Mouse (Mus musculus) CH12.LX (cell line): ENCODE measurements at regions not wholly inside any gene's neighbourhood (a gene's known extent, or its start where the extent isn't known, plus 50 kb on each side); places are given as distances from the start of the nearest gene placed in this dataset.

ENCODE experiments used
- DNase-seq: peaks from one replicate; pipeline ENCODE4 v3.0.0-alpha.2; 2013; ENCODE audit errors: extremely low read depth
- H3K27ac ChIP-seq: 2 replicates; pipeline ENCODE4 v1.5.1; 2012; ENCODE audit warnings: low read depth, mild to moderate bottlenecking, control low read depth, moderate library complexity; ENCODE audit not compliant: insufficient read depth
- H3K27me3 ChIP-seq: replicated peaks from 2 replicates; pipeline ENCODE3; 2012; ENCODE audit warnings: inconsistent platforms
- H3K36me3 ChIP-seq, 2 experiments: replicated peaks in 1 of 2; 2 replicates each; pipeline versions ENCODE3 to v1.6.1; 2012; ENCODE audit warnings: inconsistent platforms in 1 of 2, low read length in 1 of 2, mild to moderate bottlenecking in 1 of 2, mixed read lengths in 1 of 2, moderate library complexity in 1 of 2; ENCODE audit not compliant: control insufficient read depth in 1 of 2, insufficient read depth in 1 of 2
- H3K4me1 ChIP-seq, 2 experiments: 2 replicates each; pipeline ENCODE4 v1.6.1; 2012; ENCODE audit warnings: inconsistent platforms in 1 of 2, moderate library complexity in 1 of 2; ENCODE audit not compliant: insufficient read depth in 2 of 2, control insufficient read depth in 1 of 2
- H3K4me2 ChIP-seq: 2 replicates; pipeline ENCODE4 v1.6.1; 2012; ENCODE audit warnings: low read depth, mild to moderate bottlenecking, control low read depth; ENCODE audit not compliant: poor library complexity, insufficient read depth, severe bottlenecking
- H3K4me3 ChIP-seq, 3 experiments: fragments of 150-350 bp in 1 of 3; sonication (generic) in 1 of 3; replicated peaks in 1 of 3; 2 replicates each; pipeline versions ENCODE3 to v1.5.1; 2011 to 2012; ENCODE audit warnings: low read depth in 2 of 3, low read length in 2 of 3, mild to moderate bottlenecking in 2 of 3, moderate library complexity in 2 of 3, control low read depth in 1 of 3, improper control_type of control experiment in 1 of 3, inconsistent platforms in 1 of 3, mixed read lengths in 1 of 3; ENCODE audit not compliant: poor library complexity in 1 of 3
- H3K79me2 ChIP-seq: replicated peaks from 2 replicates; pipeline ENCODE4 v1.6.1; 2012; ENCODE audit warnings: mild to moderate bottlenecking, moderate library complexity; ENCODE audit not compliant: control insufficient read depth, poor library complexity, insufficient read depth, severe bottlenecking; ENCODE audit errors: extremely low read depth
- H3K9ac ChIP-seq: 2 replicates; pipeline ENCODE4 v1.6.1; 2012; ENCODE audit warnings: low read depth, mild to moderate bottlenecking, control low read depth, moderate library complexity; ENCODE audit not compliant: insufficient read depth
- H3K9me3 ChIP-seq: replicated peaks from 2 replicates; pipeline ENCODE3; 2012; ENCODE audit warnings: low read length, inconsistent platforms, mixed read lengths
- EP300 ChIP-seq: IDR thresholded peaks from 2 replicates; pipeline ENCODE4 v1.6.1; 2011; ENCODE audit warnings: low read length, improper control_type of control experiment
- GABPA ChIP-seq: IDR thresholded peaks from 2 replicates; pipeline ENCODE4 v1.6.1; 2012; ENCODE audit warnings: low read depth, low read length, improper control_type of control experiment, inconsistent platforms; ENCODE audit not compliant: insufficient replicate concordance
- MYC ChIP-seq: IDR thresholded peaks from 2 replicates; pipeline ENCODE4 v1.6.1; 2011; ENCODE audit warnings: low read depth, mild to moderate bottlenecking, improper control_type of control experiment, low read length
- NRF1 ChIP-seq: IDR thresholded peaks from 2 replicates; pipeline ENCODE4 v1.6.1; 2014; ENCODE audit warnings: low read depth, mild to moderate bottlenecking, inconsistent platforms, low read length, improper control_type of control experiment, moderate library complexity
- POLR2A ChIP-seq: IDR thresholded peaks from 2 replicates; pipeline ENCODE4 v1.6.1; 2011; ENCODE audit warnings: low read depth, mild to moderate bottlenecking, improper control_type of control experiment, low read length
- POLR2AphosphoS2 ChIP-seq: IDR thresholded peaks from 2 replicates; pipeline ENCODE4 v1.6.1; 2011; ENCODE audit warnings: low read depth, low read length, improper control_type of control experiment
- RAD21 ChIP-seq: IDR thresholded peaks from 2 replicates; pipeline ENCODE4 v1.6.1; 2011; ENCODE audit warnings: low read depth, mild to moderate bottlenecking, low read length, improper control_type of control experiment, moderate library complexity
- dilution Hi-C: fragments of 300-500 bp; cut with MboI; formaldehyde crosslinking; loops from 2 replicates; pipeline ENCODE4 v1.14.3; 2020; ENCODE audit warnings: low sequenced_read_pairs; ENCODE audit not compliant: extremely low pct_unique_long_range_greater_than_20kb, extremely low pct_ligation_motif_present
- in situ Hi-C: fragments of 300-500 bp; cut with MboI; formaldehyde crosslinking; loops from 3 replicates; pipeline ENCODE4 v1.14.3; 2019; ENCODE audit warnings: low sequenced_read_pairs, low pct_ligation_motif_present, low pct_unique_long_range_greater_than_20kb, mixed read lengths

GRCm38 (mm10) chr3:9179641-9180040 lies 430.2 kb downstream of the Zfp704 start:
- Histone ChIP-seq H3K36me3 (no peaks in the 10 kb centered on the region), H3K9me3 (no peaks in the 10 kb centered on the region), H3K4me3 (no peak overlapping the region), H3K4me1 (no peaks in the 10 kb centered on the region), H3K27ac (no peak overlapping the region), H3K9ac (no peak overlapping the region), H3K79me2 (no peaks in the 10 kb centered on the region), H3K4me2 (no peak overlapping the region), H3K27me3 (no peaks in the 10 kb centered on the region)
- dilution Hi-C loops (no loop called here), in situ Hi-C loops (no loop called here)
- no peak for DNase-seq
- TF ChIP-seq EP300: no peak
- TF ChIP-seq POLR2A: no peak
- TF ChIP-seq RAD21: no peak
- no peak for TF ChIP-seq NRF1

- TF ChIP-seq POLR2AphosphoS2 (no peak), GABPA (no peak)
- dilution Hi-C loops: no loop called here
- H3K4me1 ChIP-seq: no peaks in the 10 kb centered on the region
- H3K9me3 ChIP-seq: peaks cover 8% of the 10 kb centered on the region
- H3K4me3 ChIP-seq: no peak overlapping the region
- DNase-seq: no peak
- H3K27me3 ChIP-seq: no peaks in the 10 kb centered on the region
- H3K9ac ChIP-seq: no peak overlapping the region
- H3K79me2 ChIP-seq: no peaks in the 10 kb centered on the region
- H3K36me3 ChIP-seq: no peaks in the 10 kb centered on the region
- H3K4me2 ChIP-seq: no peak overlapping the region
- in situ Hi-C loops: no loop called here
- no peak overlapping the region for H3K27ac ChIP-seq
Measured at GRCm38 (mm10) chr3:9174517-9174832, 435.4 kb downstream of the Zfp704 start.

- DNase-seq: no peak
- H3K27me3 ChIP-seq: no peaks in the 10 kb centered on the region
- no peak overlapping the region for H3K9ac ChIP-seq
- peaks cover 8% of the 10 kb centered on the region for H3K9me3 ChIP-seq
- no peaks in the 10 kb centered on the region for H3K79me2 ChIP-seq
- dilution Hi-C loops: no loop called here
- no peak for TF ChIP-seq POLR2AphosphoS2
- TF ChIP-seq MYC: no peak
- no peak overlapping the region for H3K27ac ChIP-seq
- in situ Hi-C loops: no loop called here
- no peak overlapping the region for H3K4me2 ChIP-seq
- H3K4me1 ChIP-seq: no peaks in the 10 kb centered on the region
- H3K4me3 ChIP-seq: no peak overlapping the region
- no peaks in the 10 kb centered on the region for H3K36me3 ChIP-seq
Measured at GRCm38 (mm10) chr3:9173643-9174516, 436.0 kb downstream of the Zfp704 start.
